In the genomic region with DNA sequence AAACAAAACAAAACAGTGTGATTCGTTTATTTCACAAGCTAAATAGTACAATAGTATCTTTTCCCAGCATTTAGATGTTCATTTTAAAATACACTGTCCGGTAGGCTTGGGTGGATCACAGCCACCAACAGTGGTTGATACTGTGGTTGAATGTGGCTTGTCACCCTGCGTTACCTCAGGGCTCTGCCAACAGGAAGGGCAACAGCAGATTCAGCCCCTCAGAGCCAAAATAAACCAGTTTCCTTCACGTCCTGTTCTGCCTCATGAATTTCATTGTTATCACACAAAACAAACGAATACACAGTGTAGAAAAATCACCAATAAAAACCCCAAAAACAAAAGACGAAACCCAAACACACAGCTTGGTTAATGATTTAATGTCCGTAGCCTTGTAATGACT, we compare ENCODE assay signal across 22 mouse cellular contexts.
A peak's percentile ranks its signal among the peaks of the same experiment; 100 is the strongest.
DNase-seq lines count a peak whose midpoint lies in the region; ATAC-seq and TF ChIP-seq lines count a peak whose summit lies in the region.
"Had no signal": no experiment of that assay in that cellular context is flagged by ENCODE, and none has a peak within 500 bp of the region (broad histone marks: within the 10 kb centered on the region; RNA-seq: fewer than 3 reads in every experiment).

No protein-coding gene starts in this region.

- H3K36me3 ChIP-seq in heart, embryonic 12.5 days: no peaks in the 10 kb centered on the region
- no peaks in the 10 kb centered on the region for H3K36me3 ChIP-seq in hindbrain, embryonic 16.5 days (ENCODE audit: control insufficient read depth, insufficient read depth, low read length)
- H3K36me3 ChIP-seq: embryonic facial prominence, embryonic 15.5 days; heart, embryonic 13.5 days; hindbrain, embryonic 15.5 days; intestine, embryonic 15.5 days; neural tube, embryonic 13.5 days had no signal

- ATAC-seq in heart, embryonic 12.5 days (ENCODE audit: insufficient number of reproducible peaks, low FRiP score): no peak
- ATAC-seq in Patski: no peak
- no peak for ATAC-seq in hindbrain, embryonic 16.5 days
- ATAC-seq: intestine, embryonic 15.5 days; midbrain, embryonic 16.5 days had no signal

- CTCF ChIA-PET in Patski (lab: Charles Lee): interaction anchor here (1.1 to 1.2 kb wide), 3 partner anchors 8 to 141 kb away, joined by 3 read pairs; no protein-coding TSS in a partner anchor

- no peak overlapping the region for H3K4me2 ChIP-seq in heart, embryonic 12.5 days
- no peak overlapping the region for H3K4me2 ChIP-seq in hindbrain, embryonic 16.5 days (ENCODE audit: low read length)
- H3K4me2 ChIP-seq: embryonic facial prominence, embryonic 15.5 days; heart, embryonic 13.5 days; hindbrain, embryonic 15.5 days; intestine, embryonic 15.5 days; neural tube, embryonic 13.5 days had no signal

- in situ Hi-C loops in Patski (cut with MboI; ENCODE audit: low pct_unique_long_range_greater_than_20kb): loop anchor here (10.0 kb wide), 1 partner anchor 133 kb away; no protein-coding TSS in a partner anchor

- DNase-seq in gastrocnemius, adult 2 months: peak; percentile 33
- no peak for DNase-seq in gastrocnemius, postnatal 36 days
- DNase-seq in heart, postnatal 25 days (ENCODE audit: low spot score): peak; percentile 23
- DNase-seq in Patski (ENCODE audit: low read depth, low spot score): peak; percentile 38
- peak; percentile 63 for DNase-seq in kidney, postnatal 14 days
- no peak for DNase-seq in frontal cortex, postnatal 14 days (ENCODE audit: low spot score in 2 of 2)
- DNase-seq: adrenal gland, postnatal 14 days; cerebellum, adult 2 months; cerebellum, postnatal 25 days; gastrocnemius, postnatal 10 days; layer of hippocampus, postnatal 36 days; thymus, postnatal 14 days had no signal

- POLR2A ChIA-PET in Patski (lab: Charles Lee): interaction anchor here (1.1 to 1.6 kb wide), 2 partner anchors 10 to 36 kb away, joined by 3 read pairs; no protein-coding TSS in a partner anchor

- H3K9me3 ChIP-seq in heart, embryonic 12.5 days (replicated peaks): no peaks in the 10 kb centered on the region
- no peaks in the 10 kb centered on the region for H3K9me3 ChIP-seq in hindbrain, embryonic 16.5 days (ENCODE audit: control insufficient read depth, low read length)
- H3K9me3 ChIP-seq: embryonic facial prominence, embryonic 15.5 days; heart, embryonic 13.5 days; hindbrain, embryonic 15.5 days; intestine, embryonic 15.5 days; neural tube, embryonic 13.5 days had no signal

- H3K4me3 ChIP-seq in gastrocnemius, adult 2 months: peak overlapping the region; percentile 24
- no peak overlapping the region for H3K4me3 ChIP-seq in heart, embryonic 12.5 days
- no peak overlapping the region for H3K4me3 ChIP-seq in hindbrain, embryonic 16.5 days (ENCODE audit: low read length)
- H3K4me3 ChIP-seq: embryonic facial prominence, embryonic 15.5 days; heart, embryonic 13.5 days; hindbrain, embryonic 15.5 days; intestine, embryonic 15.5 days; myocyte; neural tube, embryonic 13.5 days had no signal

- intact Hi-C loops in gastrocnemius, adult 2 months (cut with DNase I): no loop called here
- intact Hi-C loops in gastrocnemius, postnatal 36 days (cut with DNase I): no loop called here
- intact Hi-C loops in heart, postnatal 25 days (cut with DNase I): loop anchor here (5.0 kb wide), 1 partner anchor 101 kb away; a partner anchor contains a TSS

- H3K27me3 ChIP-seq in heart, embryonic 12.5 days (replicated peaks): 0 out of 2 replicates have a peak, but pooled peaks cover 3% of the 10 kb centered on the region
- no peaks in the 10 kb centered on the region for H3K27me3 ChIP-seq in Patski
- no peaks in the 10 kb centered on the region for H3K27me3 ChIP-seq in hindbrain, embryonic 16.5 days (replicated peaks; ENCODE audit: control insufficient read depth, insufficient read depth, low read length)
- H3K27me3 ChIP-seq: embryonic facial prominence, embryonic 15.5 days; hindbrain, embryonic 15.5 days; intestine, embryonic 15.5 days; neural tube, embryonic 13.5 days had no signal

- peak overlapping the region; percentile 83 for H3K27ac ChIP-seq in gastrocnemius, adult 2 months
- no peak overlapping the region for H3K27ac ChIP-seq in heart, embryonic 12.5 days (ENCODE audit: poor library complexity, severe bottlenecking)
- H3K27ac ChIP-seq in hindbrain, embryonic 16.5 days (ENCODE audit: low read depth, low read length): no peak overlapping the region
- H3K27ac ChIP-seq: embryonic facial prominence, embryonic 15.5 days; heart, embryonic 13.5 days; hindbrain, embryonic 15.5 days; intestine, embryonic 15.5 days; macrophage; neural tube, embryonic 13.5 days had no signal

- no peak overlapping the region for H3K9ac ChIP-seq in heart, embryonic 12.5 days
- H3K9ac ChIP-seq in hindbrain, embryonic 16.5 days (ENCODE audit: low read depth, low read length): no peak overlapping the region
- H3K9ac ChIP-seq: embryonic facial prominence, embryonic 15.5 days; heart, embryonic 13.5 days; hindbrain, embryonic 15.5 days; intestine, embryonic 15.5 days; neural tube, embryonic 13.5 days had no signal

- no peak for TF ChIP-seq CTCF in gastrocnemius, adult 2 months (IDR thresholded peaks at IDR 0.05)
- TF ChIP-seq CTCF in Patski (IDR thresholded peaks at IDR 0.05): no peak

- H3K4me1 ChIP-seq in heart, embryonic 12.5 days (replicated peaks): peaks cover 21% of the 10 kb centered on the region
- no peaks in the 10 kb centered on the region for H3K4me1 ChIP-seq in hindbrain, embryonic 16.5 days (ENCODE audit: control insufficient read depth, insufficient read depth, low read depth, low read length)
- H3K4me1 ChIP-seq: intestine, embryonic 15.5 days had no signal

- WGBS in heart, embryonic 12.5 days: 56% methylated on average over 7 of the region's 7 CpGs
- WGBS in hindbrain, embryonic 16.5 days: 62% methylated on average over 7 of the region's 7 CpGs

Comparison
In these comparisons a context has a peak if more than half of its experiments do, and no peak if none do; other contexts are left out.
1. DNase-seq: peak in gastrocnemius, adult 2 months (single experiment), heart, postnatal 25 days (single experiment), Patski (single experiment) and kidney, postnatal 14 days (single experiment); none in gastrocnemius, postnatal 36 days (0 of 2) and frontal cortex, postnatal 14 days (0 of 2).